Mouse (Mus musculus): ENCODE measurements around the gene Ndufa4l2. TPM values are rescaled to one million over a fixed set of nuclear protein-coding genes. Genes with fewer than 3 reads are reported as not detected.

Gene Ndufa4l2
- polyA plus RNA-seq, 1 experiment from 2014 or later, result 149 TPM

DNA sequence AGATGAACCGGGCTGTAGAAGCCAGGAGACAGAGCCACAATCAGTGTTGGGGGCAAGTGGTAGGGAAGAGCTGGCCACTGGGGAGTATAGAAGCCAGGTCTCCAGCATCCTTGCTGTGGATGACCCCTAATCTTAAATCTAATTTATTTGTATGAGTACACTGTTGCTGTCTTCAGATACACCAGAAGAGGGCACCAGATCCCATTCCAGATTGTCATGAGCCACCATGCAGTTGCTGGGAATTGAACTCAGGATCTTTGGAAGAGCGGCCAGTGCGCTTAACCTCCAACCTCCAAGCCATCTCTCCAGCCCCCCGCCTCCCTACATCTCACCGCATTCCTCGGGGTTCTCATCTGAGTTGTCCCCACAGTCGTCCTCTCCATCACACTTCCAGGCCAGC is 31.7 kb downstream of the Ndufa4l2 start:
- no peak for DNase-seq (ENCODE audit: low spot score)
- H3K4me1 ChIP-seq (ENCODE audit: insufficient read depth, low read depth, low read length), result no peaks in the 10 kb centered on the region
- TF ChIP-seq EP300 (IDR thresholded peaks at IDR 0.05) (no peak), CTCF (IDR thresholded peaks at IDR 0.05) (peak; percentile 51)
- H3K27ac ChIP-seq (ENCODE audit: low read length), result no peak overlapping the region
- H3K9ac ChIP-seq (replicated peaks; ENCODE audit: low read depth), result no peak overlapping the region
- no peak overlapping the region for H3K4me3 ChIP-seq (ENCODE audit: low read depth, low read length)
- no peaks in the 10 kb centered on the region for H3K9me3 ChIP-seq (ENCODE audit: low read length)
- H3K36me3 ChIP-seq (ENCODE audit: insufficient read depth, low read length), result peaks cover 18% of the 10 kb centered on the region; the same call in 1 of the 2 replicates
- ATAC-seq, result no peak
- H3K27me3 ChIP-seq (replicated peaks; ENCODE audit: insufficient read depth, low read length), result no peaks in the 10 kb centered on the region
- WGBS, result 84% methylated on average over 7 of the region's 7 CpGs
- H3K4me2 ChIP-seq (replicated peaks; ENCODE audit: low read depth, low read length), result no peak overlapping the region

DNA sequence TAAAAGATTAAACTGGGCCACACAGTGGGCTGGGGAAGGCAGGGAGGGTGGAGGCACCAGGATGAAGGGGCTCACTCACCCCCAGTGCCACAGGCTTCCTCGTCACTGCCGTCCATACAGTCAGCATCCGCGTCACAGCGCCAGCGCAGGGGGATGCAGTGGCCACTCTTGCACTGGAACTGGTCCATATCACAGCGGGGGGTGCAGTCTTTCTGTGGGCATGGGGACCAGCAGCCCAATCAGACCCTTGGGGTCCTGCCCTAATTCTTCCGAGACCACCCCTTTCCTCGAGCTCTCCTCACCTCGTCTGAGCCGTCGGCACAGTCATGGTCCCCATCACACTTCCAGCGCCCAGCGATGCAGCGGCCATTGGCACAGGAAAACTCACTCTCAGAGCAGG is 33.5 kb downstream of the Ndufa4l2 start:
- Histone ChIP-seq H3K9ac (replicated peaks; ENCODE audit: low read depth) (no peak overlapping the region), H3K36me3 (ENCODE audit: insufficient read depth, low read length) (peaks cover 28% of the 10 kb centered on the region), H3K27ac (ENCODE audit: low read length) (no peak overlapping the region), H3K4me3 (ENCODE audit: low read depth, low read length) (no peak overlapping the region), H3K4me2 (replicated peaks; ENCODE audit: low read depth, low read length) (no peak overlapping the region), H3K27me3 (replicated peaks; ENCODE audit: insufficient read depth, low read length) (no peaks in the 10 kb centered on the region), H3K4me1 (ENCODE audit: insufficient read depth, low read depth, low read length) (no peaks in the 10 kb centered on the region), H3K9me3 (ENCODE audit: low read length) (no peaks in the 10 kb centered on the region)
- TF ChIP-seq CTCF (IDR thresholded peaks at IDR 0.05) (no peak), EP300 (IDR thresholded peaks at IDR 0.05) (no peak)
- no peak for ATAC-seq
- DNase-seq (ENCODE audit: low spot score), result no peak
- WGBS, result 92% methylated on average over 15 of the region's 15 CpGs

DNA sequence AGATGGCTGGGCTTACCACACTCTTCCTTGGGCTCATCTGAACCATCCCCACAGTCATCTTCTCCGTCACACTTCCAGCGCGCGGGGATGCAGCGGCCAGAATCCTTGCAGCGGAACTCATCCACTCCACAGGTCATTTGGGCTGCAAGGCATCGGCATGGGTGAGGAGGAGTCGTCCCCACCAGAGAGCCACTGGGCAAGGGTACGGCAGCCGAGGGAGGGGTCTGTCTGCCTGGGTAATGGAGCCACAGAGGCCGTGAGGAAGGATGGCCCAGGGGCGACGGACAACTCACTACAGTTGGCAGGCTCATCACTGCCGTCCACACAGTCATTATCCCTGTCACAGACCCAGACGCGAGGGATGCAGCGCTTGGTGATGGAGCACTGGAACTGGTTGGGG is 35.1 kb downstream of the Ndufa4l2 start:
- Histone ChIP-seq H3K9ac (replicated peaks; ENCODE audit: low read depth) (no peak overlapping the region), H3K27me3 (replicated peaks; ENCODE audit: insufficient read depth, low read length) (no peaks in the 10 kb centered on the region), H3K4me2 (replicated peaks; ENCODE audit: low read depth, low read length) (no peak overlapping the region), H3K27ac (ENCODE audit: low read length) (no peak overlapping the region), H3K9me3 (ENCODE audit: low read length) (no peaks in the 10 kb centered on the region), H3K4me3 (ENCODE audit: low read depth, low read length) (no peak overlapping the region), H3K4me1 (ENCODE audit: insufficient read depth, low read depth, low read length) (no peaks in the 10 kb centered on the region), H3K36me3 (ENCODE audit: insufficient read depth, low read length) (peaks cover 30% of the 10 kb centered on the region)
- 87% methylated on average over 17 of the region's 17 CpGs for WGBS
- DNase-seq (ENCODE audit: low spot score) (no peak), ATAC-seq (no peak)
- TF ChIP-seq EP300 (IDR thresholded peaks at IDR 0.05), result no peak
- TF ChIP-seq CTCF (IDR thresholded peaks at IDR 0.05), result no peak

DNA sequence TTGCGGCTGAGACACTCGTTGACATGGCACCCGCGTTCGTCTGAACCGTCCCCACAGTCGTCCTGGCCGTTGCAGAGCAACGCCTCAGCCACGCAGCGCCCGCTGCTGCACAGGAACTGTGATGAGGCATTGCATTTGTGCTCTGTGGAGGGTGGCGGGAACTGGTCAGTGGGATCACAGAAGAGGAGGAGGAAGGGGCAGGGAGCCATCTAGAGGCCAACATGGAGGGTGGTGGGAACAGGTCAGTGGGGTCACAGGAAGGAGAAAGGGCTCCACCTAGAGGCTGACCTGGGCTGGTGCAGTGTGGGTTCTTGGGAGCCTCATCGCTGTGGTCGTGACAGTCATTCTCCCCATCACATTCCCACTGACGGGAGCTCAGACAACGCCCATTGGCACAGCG is 40.9 kb downstream of the Ndufa4l2 start:
- Histone ChIP-seq H3K27me3 (replicated peaks; ENCODE audit: insufficient read depth, low read length) (no peaks in the 10 kb centered on the region), H3K4me1 (ENCODE audit: insufficient read depth, low read depth, low read length) (no peaks in the 10 kb centered on the region), H3K9ac (replicated peaks; ENCODE audit: low read depth) (no peak overlapping the region), H3K27ac (ENCODE audit: low read length) (no peak overlapping the region), H3K4me2 (replicated peaks; ENCODE audit: low read depth, low read length) (no peak overlapping the region), H3K36me3 (ENCODE audit: insufficient read depth, low read length) (peaks cover 14% of the 10 kb centered on the region; the same call in 1 of the 2 replicates), H3K4me3 (ENCODE audit: low read depth, low read length) (no peak overlapping the region), H3K9me3 (ENCODE audit: low read length) (no peaks in the 10 kb centered on the region)
- no peak for TF ChIP-seq EP300 (IDR thresholded peaks at IDR 0.05)
- peak; percentile 78 for TF ChIP-seq CTCF (IDR thresholded peaks at IDR 0.05)
- ATAC-seq (peak; percentile 43), DNase-seq (ENCODE audit: low spot score) (peak; percentile 52)
- WGBS, result 65% methylated on average over 18 of the region's 18 CpGs

DNA sequence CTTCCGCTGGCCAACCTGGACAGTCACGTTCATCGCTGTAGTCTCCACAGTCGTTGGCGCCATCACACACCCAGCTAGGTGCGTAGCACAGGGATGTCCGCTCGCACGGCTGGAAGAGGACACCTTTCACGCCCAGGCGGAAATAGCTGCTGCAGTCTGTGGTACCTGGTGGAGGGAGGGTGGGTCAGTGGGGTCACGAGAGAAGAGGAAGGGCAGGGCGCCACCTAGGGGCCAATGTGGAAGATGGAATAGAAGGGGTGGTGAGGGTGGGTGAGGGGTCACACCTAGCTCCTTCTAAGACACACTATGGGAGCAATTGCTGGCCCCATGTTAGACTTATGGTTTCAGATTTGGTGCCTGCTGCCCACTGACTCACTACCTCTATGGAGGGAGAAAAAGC is 42.6 kb downstream of the Ndufa4l2 start:
- H3K27ac ChIP-seq (ENCODE audit: low read length), result no peak overlapping the region
- H3K4me3 ChIP-seq (ENCODE audit: low read depth, low read length), result no peak overlapping the region
- no peaks in the 10 kb centered on the region for H3K27me3 ChIP-seq (replicated peaks; ENCODE audit: insufficient read depth, low read length)
- no peaks in the 10 kb centered on the region for H3K9me3 ChIP-seq (ENCODE audit: low read length)
- 0 out of 2 replicates have a peak, but pooled peaks cover 8% of the 10 kb centered on the region for H3K36me3 ChIP-seq (ENCODE audit: insufficient read depth, low read length)
- no peak overlapping the region for H3K9ac ChIP-seq (replicated peaks; ENCODE audit: low read depth)
- DNase-seq (ENCODE audit: low spot score) (no peak), ATAC-seq (no peak)
- H3K4me2 ChIP-seq (replicated peaks; ENCODE audit: low read depth, low read length), result no peak overlapping the region
- TF ChIP-seq EP300 (IDR thresholded peaks at IDR 0.05), result no peak
- peak; percentile 45 for TF ChIP-seq CTCF (IDR thresholded peaks at IDR 0.05)
- 89% methylated on average over 13 of the region's 13 CpGs for whole genome bisulfite sequencing
- H3K4me1 ChIP-seq (ENCODE audit: insufficient read depth, low read depth, low read length), result no peaks in the 10 kb centered on the region

DNA sequence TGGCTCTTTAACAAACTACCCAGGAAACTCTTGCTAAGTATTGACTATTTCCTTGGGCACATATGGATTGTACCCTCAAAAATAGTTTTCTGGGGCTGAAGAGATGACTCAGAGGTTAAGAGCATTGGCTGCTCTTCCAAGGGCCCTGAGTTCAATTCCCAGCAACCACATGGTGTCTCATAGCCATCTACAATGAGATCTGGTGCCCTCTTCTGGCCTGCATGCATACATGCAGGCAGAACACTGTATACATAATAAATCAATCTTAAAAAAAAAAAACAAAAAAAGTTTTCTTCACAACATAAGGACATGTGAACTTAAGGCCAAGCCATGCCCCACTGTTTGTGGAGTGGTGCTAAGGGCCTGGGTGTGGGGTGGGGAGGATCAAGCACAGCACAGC is 46.4 kb downstream of the Ndufa4l2 start:
- Histone ChIP-seq H3K4me1 (ENCODE audit: insufficient read depth, low read depth, low read length) (no peaks in the 10 kb centered on the region), H3K4me3 (ENCODE audit: low read depth, low read length) (no peak overlapping the region), H3K9me3 (ENCODE audit: low read length) (no peaks in the 10 kb centered on the region), H3K4me2 (replicated peaks; ENCODE audit: low read depth, low read length) (no peak overlapping the region), H3K9ac (replicated peaks; ENCODE audit: low read depth) (no peak overlapping the region), H3K27ac (ENCODE audit: low read length) (no peak overlapping the region), H3K27me3 (replicated peaks; ENCODE audit: insufficient read depth, low read length) (no peaks in the 10 kb centered on the region), H3K36me3 (ENCODE audit: insufficient read depth, low read length) (0 out of 2 replicates have a peak, but pooled peaks cover 3% of the 10 kb centered on the region)
- ATAC-seq, result no peak
- DNase-seq (ENCODE audit: low spot score), result no peak
- TF ChIP-seq CTCF (IDR thresholded peaks at IDR 0.05), result peak; percentile 57
- TF ChIP-seq EP300 (IDR thresholded peaks at IDR 0.05), result no peak

DNA sequence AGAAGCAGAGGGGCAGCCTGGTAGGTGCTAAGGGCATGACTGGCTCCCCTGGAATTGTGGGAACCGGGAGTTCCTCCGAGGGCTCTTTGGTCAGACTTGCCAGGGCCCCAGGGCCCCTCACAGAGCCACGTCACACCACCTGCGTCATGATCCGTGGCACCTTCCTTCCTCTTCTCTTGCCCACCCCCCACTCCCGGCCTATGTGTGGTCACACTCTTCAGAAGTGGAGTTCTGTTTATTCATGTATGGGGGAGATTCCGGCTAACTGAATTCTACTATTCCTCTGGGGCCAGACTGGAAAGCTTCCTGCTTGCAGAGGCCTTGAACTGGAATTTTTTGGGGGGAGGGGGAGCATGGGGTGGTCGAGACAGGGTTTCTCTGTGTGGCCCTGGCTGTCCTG is 49.1 kb downstream of the Ndufa4l2 start:
- peak; percentile 50 for ATAC-seq
- WGBS, result 45% methylated on average over 8 of the region's 8 CpGs
- H3K4me1 ChIP-seq (ENCODE audit: insufficient read depth, low read depth, low read length), result no peaks in the 10 kb centered on the region
- H3K27me3 ChIP-seq (replicated peaks; ENCODE audit: insufficient read depth, low read length), result no peaks in the 10 kb centered on the region
- H3K4me3 ChIP-seq (ENCODE audit: low read depth, low read length), result no peak overlapping the region
- TF ChIP-seq CTCF (IDR thresholded peaks at IDR 0.05) (no peak), EP300 (IDR thresholded peaks at IDR 0.05) (no peak)
- H3K27ac ChIP-seq (ENCODE audit: low read length), result no peak overlapping the region
- H3K36me3 ChIP-seq (ENCODE audit: insufficient read depth, low read length), result peaks cover 4% of the 10 kb centered on the region; the same call in 1 of the 2 replicates
- no peak overlapping the region for H3K4me2 ChIP-seq (replicated peaks; ENCODE audit: low read depth, low read length)
- no peak overlapping the region for H3K9ac ChIP-seq (replicated peaks; ENCODE audit: low read depth)
- peak; percentile 16 for DNase-seq (ENCODE audit: low spot score)
- no peaks in the 10 kb centered on the region for H3K9me3 ChIP-seq (ENCODE audit: low read length)
